8 mouse cellular contexts compared by ENCODE assay signal in genomic region chr11:120186145-120186740, GRCm38 (mm10). TPM values are rescaled to one million over a fixed set of nuclear protein-coding genes. Genes with fewer than 3 reads are reported as not detected.
DNase-seq lines count a peak whose midpoint lies in the region; ATAC-seq lines count a peak whose summit lies in the region.

No protein-coding gene starts in this region.

- H3K9me3 ChIP-seq in forebrain, embryonic 16.5 days (ENCODE audit: control insufficient read depth, low read length) = no peaks in the 10 kb centered on the region
- no peaks in the 10 kb centered on the region for H3K9me3 ChIP-seq in liver, embryonic 11.5 days (ENCODE audit: control insufficient read depth, low read length)
- H3K9me3 ChIP-seq in stomach, embryonic 16.5 days (replicated peaks; ENCODE audit: control insufficient read depth, low read length) = no peaks in the 10 kb centered on the region

- peaks cover 35% of the 10 kb centered on the region for H3K4me1 ChIP-seq in forebrain, embryonic 16.5 days (replicated peaks; ENCODE audit: control insufficient read depth, insufficient read depth, low read length)
- peaks cover 44% of the 10 kb centered on the region for H3K4me1 ChIP-seq in liver, embryonic 11.5 days (replicated peaks; ENCODE audit: control insufficient read depth, insufficient read depth, low read length)
- peaks cover 46% of the 10 kb centered on the region for H3K4me1 ChIP-seq in stomach, embryonic 16.5 days (ENCODE audit: control insufficient read depth, insufficient read depth, low read length)

- no peaks in the 10 kb centered on the region for H3K27me3 ChIP-seq in forebrain, embryonic 16.5 days (replicated peaks; ENCODE audit: control insufficient read depth, insufficient read depth, low read length)
- H3K27me3 ChIP-seq in liver, embryonic 11.5 days (replicated peaks; ENCODE audit: control insufficient read depth, insufficient read depth, low read length) = peaks cover 67% of the 10 kb centered on the region
- H3K27me3 ChIP-seq in stomach, embryonic 16.5 days (ENCODE audit: control insufficient read depth, insufficient read depth, low read length) = no peaks in the 10 kb centered on the region

- no peak for ATAC-seq in forebrain, embryonic 16.5 days
- no peak for ATAC-seq in liver, embryonic 11.5 days (replicated peaks; ENCODE audit: low FRiP score)
- no peak for ATAC-seq in stomach, embryonic 16.5 days (ENCODE audit: insufficient read depth, low FRiP score)

- WGBS in forebrain, embryonic 16.5 days = 9% methylated on average over 18 of the region's 18 CpGs
- 15% methylated on average over 18 of the region's 18 CpGs for WGBS in liver, embryonic 11.5 days
- WGBS in stomach, embryonic 16.5 days = 11% methylated on average over 18 of the region's 18 CpGs

- H3K27ac ChIP-seq in forebrain, embryonic 16.5 days (ENCODE audit: low read length) = peak overlapping the region; percentile 63
- peak overlapping the region; percentile 95 for H3K27ac ChIP-seq in liver, embryonic 11.5 days (ENCODE audit: low read depth, low read length)
- H3K27ac ChIP-seq in stomach, embryonic 16.5 days (ENCODE audit: low read length) = peak overlapping the region; percentile 92

- peak; percentile 50 for DNase-seq in retina, embryonic 14.5 days (ENCODE audit: low spot score)
- DNase-seq in retina, postnatal 1 day = no peak
- DNase-seq in liver, embryonic 11.5 days (ENCODE audit: low spot score) = no peak
- DNase-seq in gastrocnemius, postnatal 4 days (ENCODE audit: low spot score in 2 of 2) = no peak
- DNase-seq in left cerebral cortex, adult 18-20 months (ENCODE audit: low spot score in 2 of 2) = no peak
- no peak for DNase-seq in right cerebral cortex, postnatal 25 days

- H3K4me2 ChIP-seq in forebrain, embryonic 16.5 days (ENCODE audit: low read length) = peak overlapping the region; percentile 92
- peak overlapping the region; percentile 82 for H3K4me2 ChIP-seq in liver, embryonic 11.5 days
- peak overlapping the region; percentile 95 for H3K4me2 ChIP-seq in stomach, embryonic 16.5 days (ENCODE audit: low read depth, low read length)

- no peaks in the 10 kb centered on the region for H3K36me3 ChIP-seq in forebrain, embryonic 16.5 days (ENCODE audit: control insufficient read depth, insufficient read depth)
- H3K36me3 ChIP-seq in liver, embryonic 11.5 days (ENCODE audit: control insufficient read depth, insufficient read depth, low read length) = no peaks in the 10 kb centered on the region
- H3K36me3 ChIP-seq in stomach, embryonic 16.5 days (ENCODE audit: control insufficient read depth, insufficient read depth, low read length) = no peaks in the 10 kb centered on the region

- peak overlapping the region; percentile 77 for H3K4me3 ChIP-seq in forebrain, embryonic 16.5 days (replicated peaks; ENCODE audit: low read length)
- peak overlapping the region; percentile 72 for H3K4me3 ChIP-seq in liver, embryonic 11.5 days (ENCODE audit: low read depth, low read length)
- H3K4me3 ChIP-seq in stomach, embryonic 16.5 days (replicated peaks; ENCODE audit: low read length) = peak overlapping the region; percentile 88

- peak overlapping the region; percentile 92 for H3K9ac ChIP-seq in forebrain, embryonic 16.5 days (replicated peaks; ENCODE audit: low read depth, low read length)
- H3K9ac ChIP-seq in liver, embryonic 11.5 days (ENCODE audit: low read depth, low read length) = peak overlapping the region; percentile 75
- peak overlapping the region; percentile 99 for H3K9ac ChIP-seq in stomach, embryonic 16.5 days (ENCODE audit: low read length)

RNA-seq across cellular contexts. Expression of gene Slc38a10, which starts 35.1 kb away (rescaled TPM):
- polyA plus RNA-seq in forebrain, embryonic 16.5 days (2015; fragmentation: Nextera tagmentation; extraction: Ambion mirVana) = 106 and 110 TPM in 2 replicates
- 59.4 and 64.5 TPM in 2 replicates for polyA plus RNA-seq in liver, embryonic 11.5 days (2014; fragmentation: Nextera tagmentation; extraction: Ambion mirVana)
- 95.9 and 99.2 TPM in 2 replicates for polyA plus RNA-seq in stomach, embryonic 16.5 days (2015; fragmentation: Nextera tagmentation; extraction: Ambion mirVana)
- 100 to 1,000 TPM in 1 of 2 experiments, 10 to 100 TPM in 1; 88.6 to 100 TPM for total RNA-seq in gastrocnemius, postnatal 4 days (2021)
- 10 to 100 TPM; 82.6 to 83.9 TPM for total RNA-seq in left cerebral cortex, adult 18-20 months (2021)

RNA-seq across cellular contexts. Expression of gene Bahcc1, which starts 46.5 kb away (rescaled TPM):
- polyA plus RNA-seq in forebrain, embryonic 16.5 days (2015; fragmentation: Nextera tagmentation; extraction: Ambion mirVana) = 14.5 and 14.8 TPM in 2 replicates
- polyA plus RNA-seq in liver, embryonic 11.5 days (2014; fragmentation: Nextera tagmentation; extraction: Ambion mirVana) = 6.7 and 8.8 TPM in 2 replicates
- 4.5 and 5.6 TPM in 2 replicates for polyA plus RNA-seq in stomach, embryonic 16.5 days (2015; fragmentation: Nextera tagmentation; extraction: Ambion mirVana)
- total RNA-seq in gastrocnemius, postnatal 4 days (2021) = 10 to 100 TPM; 13.6 to 15.1 TPM
- 10 to 100 TPM; 18.8 to 19.0 TPM for total RNA-seq in left cerebral cortex, adult 18-20 months (2021)
